Mouse (Mus musculus) heart, postnatal 0 days (tissue): Measurements from ENCODE around the gene Slc25a23. TPM values are rescaled to one million over a fixed set of nuclear protein-coding genes. Genes with fewer than 3 reads are reported as not detected.

Experiments used
- ATAC-seq: fragments of 200-750 bp; cut with Nextera tagmentation; 2 replicates; pipeline ENCODE4 v1.8.0; 2017; ENCODE audit warnings: low read depth, moderate number of reproducible peaks, moderate library complexity; ENCODE audit not compliant: insufficient read depth
- DNase-seq: peaks from one replicate; pipeline ENCODE4 v3.0.0-alpha.2; 2016; ENCODE audit warnings: low spot score
- H3K27ac ChIP-seq: fragments of 300-500 bp; sonication (generic); 2 replicates; pipeline ENCODE4 v1.5.1; 2014; ENCODE audit warnings: low read depth, mild to moderate bottlenecking
- H3K27me3 ChIP-seq: fragments of 300-500 bp; sonication (generic); 2 replicates; pipeline ENCODE4 v1.6.1; 2014; ENCODE audit warnings: low read length, mixed read lengths; ENCODE audit not compliant: control insufficient read depth, insufficient read depth
- H3K36me3 ChIP-seq: fragments of 300-500 bp; sonication (generic); replicated peaks from 2 replicates; pipeline ENCODE4 v1.6.1; 2014; ENCODE audit warnings: low read length, mixed read lengths; ENCODE audit not compliant: control insufficient read depth, insufficient read depth
- H3K4me1 ChIP-seq: fragments of 300-500 bp; sonication (generic); 2 replicates; pipeline ENCODE4 v1.6.1; 2014; ENCODE audit warnings: antibody characterized with exemption; ENCODE audit not compliant: control insufficient read depth, insufficient read depth
- H3K4me2 ChIP-seq: fragments of 300-500 bp; sonication (generic); 2 replicates; pipeline ENCODE4 v1.6.1; 2014; ENCODE audit warnings: low read depth, mild to moderate bottlenecking, low read length, moderate library complexity
- H3K4me3 ChIP-seq: fragments of 300-500 bp; sonication (generic); 2 replicates; pipeline ENCODE4 v1.5.1; 2014; ENCODE audit warnings: low read depth, low read length
- H3K9ac ChIP-seq: fragments of 300-500 bp; sonication (generic); replicated peaks from 2 replicates; pipeline ENCODE4 v1.6.1; 2014; ENCODE audit warnings: low read depth, low read length, mixed read lengths
- H3K9me3 ChIP-seq: fragments of 300-500 bp; sonication (generic); replicated peaks from 2 replicates; pipeline ENCODE4 v1.6.1; 2016; ENCODE audit warnings: low read length; ENCODE audit not compliant: control insufficient read depth
- CTCF ChIP-seq: IDR thresholded peaks from 2 replicates; pipeline ENCODE4 v1.5.1; 2016; ENCODE audit warnings: antibody characterized with exemption, control low read depth, low read depth
- EP300 ChIP-seq: IDR thresholded peaks from 2 replicates; pipeline ENCODE4 v1.6.1; 2016; ENCODE audit warnings: antibody characterized with exemption, low read depth
- WGBS: fragments of 180-500 bp; shearing (Covaris S2); extraction: QIAGEN DNeasy Blood & Tissue Kit; methylation state at CpG from one replicate; pipeline ENCODE4 v1.1.7; 2014; 5-methylcytosine and 5-hydroxymethylcytosine counted together
- polyA plus RNA-seq: library from polyadenylated mRNA; unstranded; fragments of >200 nt; fragmentation: Nextera tagmentation; extraction: Ambion mirVana; gene quantifications from 2 replicates; pipeline ENCODE4 v1.2.1, GENCODE M21; 2015
- total RNA-seq: library from RNA; depleted of rRNA; stranded (reverse); fragments of >200 nt; gene quantifications from 2 replicates; pipeline ENCODE4 v1.2.3, GENCODE M21; 2014; ENCODE audit warnings: low replicate concordance; rRNA removed

Slc25a23 gene
- total RNA-seq (43.9 and 47.5 TPM in 2 replicates), polyA plus RNA-seq (12.3 and 13.3 TPM in 2 replicates)

DNA sequence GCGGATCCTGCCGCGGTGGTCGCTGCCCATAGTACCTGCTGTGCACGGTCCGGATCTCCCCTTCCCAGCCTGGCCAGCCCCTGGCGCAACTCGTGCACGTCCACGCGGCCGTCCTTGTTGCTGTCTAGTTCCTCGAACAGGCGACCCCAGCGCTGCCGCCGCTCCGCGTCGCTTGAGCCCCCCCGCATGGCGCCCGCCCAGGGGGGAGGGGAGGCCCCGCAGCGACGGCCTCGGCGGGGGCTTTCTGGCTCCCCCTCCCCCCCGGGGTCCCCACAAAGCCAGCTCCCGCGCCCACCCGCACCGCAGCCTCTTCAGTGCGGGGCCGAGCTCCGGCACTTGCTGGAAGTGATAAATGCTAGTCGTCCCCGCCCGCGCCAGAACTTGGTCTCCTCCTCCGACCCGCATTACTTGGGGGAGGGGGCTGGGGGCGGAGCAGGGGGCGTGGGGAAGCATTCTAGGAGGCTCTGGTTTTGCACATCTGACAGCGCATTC is at the start of gene Slc25a23:
TSS of gene Slc25a23 (minus strand) at position 378 of the 492 bp plus-strand sequence.
- peak; percentile 73 for DNase-seq
- Histone ChIP-seq H3K27me3 (peaks cover 29% of the 10 kb centered on the region), H3K36me3 (peaks cover 2% of the 10 kb centered on the region), H3K27ac (peak within 1 kb of the TSS; percentile 87), H3K4me1 (peaks cover 18% of the 10 kb centered on the region), H3K9me3 (no peaks in the 10 kb centered on the region), H3K4me3 (peak within 1 kb of the TSS; percentile 80), H3K9ac (peak within 1 kb of the TSS; percentile 75), H3K4me2 (peak within 1 kb of the TSS; percentile 87)
- no peak for TF ChIP-seq CTCF
- no peak for TF ChIP-seq EP300
- WGBS, result under 1% methylated on average over 32 of the region's 45 CpGs
- peak; percentile 71 for ATAC-seq

DNA sequence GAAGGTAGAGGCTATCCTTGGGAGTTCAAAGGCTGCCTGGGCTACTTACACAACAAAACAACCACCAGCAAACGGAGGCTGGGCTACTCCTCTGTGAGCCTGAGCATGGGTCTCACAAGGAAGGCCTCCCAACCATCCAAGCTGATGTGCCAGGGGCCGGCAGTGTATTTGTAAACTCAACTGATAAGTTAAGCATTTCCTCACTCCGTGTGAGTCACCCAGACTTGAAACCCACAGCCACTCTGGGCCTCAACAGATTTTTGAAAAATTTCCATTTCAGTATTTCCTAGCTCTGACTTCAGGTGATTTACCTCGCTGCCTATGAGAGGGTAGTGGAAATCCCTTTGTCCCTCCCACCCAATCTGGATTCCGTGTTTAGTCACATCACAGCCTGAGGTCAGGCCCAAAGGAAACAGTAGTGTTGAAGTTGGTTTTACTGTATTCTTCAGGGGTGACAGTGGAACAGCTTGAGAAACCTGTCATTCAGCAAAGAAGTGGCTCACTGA is 49.1 kb upstream of the Slc25a23 start:
- WGBS, result 35% methylated on average over 5 of the region's 5 CpGs
- no peak overlapping the region for H3K4me2 ChIP-seq
- H3K9ac ChIP-seq, result no peak overlapping the region
- H3K36me3 ChIP-seq, result no peaks in the 10 kb centered on the region
- DNase-seq (no peak), ATAC-seq (no peak)
- 0 out of 2 replicates have a peak, but pooled peaks cover 4% of the 10 kb centered on the region for H3K27me3 ChIP-seq
- no peak overlapping the region for H3K4me3 ChIP-seq
- H3K9me3 ChIP-seq, result no peaks in the 10 kb centered on the region
- no peak overlapping the region for H3K27ac ChIP-seq
- TF ChIP-seq EP300, result no peak
- no peak for TF ChIP-seq CTCF
- peaks cover 17% of the 10 kb centered on the region; the same call in 1 of the 2 replicates for H3K4me1 ChIP-seq

DNA sequence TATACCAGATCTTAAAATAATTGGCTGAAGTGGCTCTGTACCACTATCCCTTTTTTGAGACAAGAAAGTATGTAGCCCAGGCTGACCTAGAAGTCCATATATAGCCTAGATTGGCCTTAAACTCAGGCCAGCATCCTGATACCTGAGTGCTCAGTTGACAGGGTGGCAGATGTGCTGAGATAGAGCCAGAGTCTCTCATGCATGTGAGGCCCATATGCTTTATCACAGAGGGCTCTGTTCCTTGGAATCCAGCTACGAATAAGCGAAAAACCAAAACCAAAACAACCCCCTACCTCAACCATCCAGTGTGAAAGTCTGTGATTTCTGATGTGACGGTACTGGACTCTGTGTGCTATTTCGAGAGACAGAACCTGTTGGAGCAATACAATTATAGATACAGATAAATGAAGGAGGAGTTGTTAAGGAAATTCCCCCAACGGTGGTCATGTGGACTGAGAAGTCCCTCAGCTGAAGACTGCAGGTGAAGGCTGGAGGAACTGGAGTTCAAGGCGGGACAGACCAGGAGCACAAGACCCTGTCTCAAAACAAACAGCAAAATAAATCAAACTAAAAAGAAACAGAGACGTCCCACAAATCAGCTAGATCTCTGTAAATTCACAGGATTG is 48.5 kb upstream of the Slc25a23 start:
- H3K27ac ChIP-seq, result no peak overlapping the region
- 0 out of 2 replicates have a peak, but pooled peaks cover 4% of the 10 kb centered on the region for H3K27me3 ChIP-seq
- no peak overlapping the region for H3K9ac ChIP-seq
- H3K4me2 ChIP-seq, result no peak overlapping the region
- ATAC-seq (no peak), DNase-seq (no peak)
- TF ChIP-seq CTCF (no peak), EP300 (no peak)
- peaks cover 17% of the 10 kb centered on the region; the same call in 1 of the 2 replicates for H3K4me1 ChIP-seq
- no peak overlapping the region for H3K4me3 ChIP-seq
- H3K36me3 ChIP-seq, result no peaks in the 10 kb centered on the region
- WGBS, result 75% methylated on average over 7 of the region's 7 CpGs
- no peaks in the 10 kb centered on the region for H3K9me3 ChIP-seq

DNA sequence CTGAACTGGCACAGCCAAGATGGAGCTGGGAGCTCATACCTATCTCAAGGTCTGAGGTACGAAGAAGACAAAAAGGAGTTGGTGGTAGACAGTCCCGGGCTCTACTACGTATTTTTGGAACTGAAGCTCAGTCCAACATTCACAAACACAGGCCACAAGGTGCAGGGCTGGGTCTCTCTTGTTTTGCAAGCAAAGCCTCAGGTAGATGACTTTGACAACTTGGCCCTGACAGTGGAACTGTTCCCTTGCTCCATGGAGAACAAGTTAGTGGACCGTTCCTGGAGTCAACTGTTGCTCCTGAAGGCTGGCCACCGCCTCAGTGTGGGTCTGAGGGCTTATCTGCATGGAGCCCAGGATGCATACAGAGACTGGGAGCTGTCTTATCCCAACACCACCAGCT is 47.4 kb upstream of the Slc25a23 start:
- Histone ChIP-seq H3K4me2 (no peak overlapping the region), H3K27me3 (0 out of 2 replicates have a peak, but pooled peaks cover 4% of the 10 kb centered on the region), H3K36me3 (no peaks in the 10 kb centered on the region), H3K9me3 (no peaks in the 10 kb centered on the region), H3K9ac (no peak overlapping the region), H3K4me1 (peaks cover 17% of the 10 kb centered on the region; the same call in 1 of the 2 replicates), H3K27ac (no peak overlapping the region), H3K4me3 (no peak overlapping the region)
- ATAC-seq (no peak), DNase-seq (no peak)
- TF ChIP-seq CTCF (no peak), EP300 (no peak)
- WGBS, result 80% methylated on average over 5 of the region's 5 CpGs

DNA sequence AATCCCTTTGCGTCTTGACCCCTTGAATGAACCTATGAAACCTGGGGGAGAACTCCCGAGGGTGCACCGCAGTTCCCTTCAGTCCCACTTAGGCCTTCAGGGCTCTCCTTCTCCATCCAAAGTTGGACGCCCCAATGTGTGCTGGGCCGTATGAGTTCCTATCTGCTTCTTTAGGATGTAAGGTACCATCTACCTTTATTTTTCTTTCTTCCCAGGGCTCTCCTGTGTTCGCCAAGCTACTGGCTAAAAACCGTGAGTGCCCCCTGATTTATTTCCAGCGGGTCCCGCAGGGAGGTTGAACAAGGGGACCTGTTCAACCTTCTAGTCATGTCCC is 46.3 kb upstream of the Slc25a23 start:
- Histone ChIP-seq H3K9me3 (no peaks in the 10 kb centered on the region), H3K36me3 (no peaks in the 10 kb centered on the region), H3K4me3 (peak overlapping the region; percentile 60), H3K4me2 (peak overlapping the region; percentile 92), H3K4me1 (peaks cover 17% of the 10 kb centered on the region; the same call in 1 of the 2 replicates), H3K27me3 (0 out of 2 replicates have a peak, but pooled peaks cover 4% of the 10 kb centered on the region), H3K9ac (peak overlapping the region; percentile 52; the same call in 1 of the 2 replicates), H3K27ac (no peak overlapping the region)
- WGBS, result 31% methylated on average over 9 of the region's 9 CpGs
- ATAC-seq (no peak), DNase-seq (no peak)
- TF ChIP-seq EP300 (no peak), CTCF (no peak)
